Mouse (Mus musculus): ENCODE data around the gene Lrrc4c. TPM values are rescaled to one million over a fixed set of nuclear protein-coding genes. Genes with fewer than 3 reads are reported as not detected.

Lrrc4c gene
- total RNA-seq (2023) = not detected

GRCm38 (mm10) chr2:96317387-96318299, at the start of gene Lrrc4c:
Gene Lrrc4c (plus strand): TSS chr2:96318169.

Data from CD4-positive naive resting alpha-beta T cell, adult 76 days (primary cell).